Mouse (Mus musculus) left cerebral cortex, postnatal 4 days (tissue): ENCODE measurements at regions not wholly inside any gene's neighbourhood (a gene's known extent, or its start where the extent isn't known, plus 50 kb on each side); places are given as distances from the start of the nearest gene placed in this dataset.
"Not testable (repeated sequence)": the region's sequence is repeated elsewhere in the genome, so short reads cannot be mapped to it uniquely, and the experiment has no call there.

Experiments used
- DNase-seq: peaks from one replicate; pipeline ENCODE4 v3.0.0-alpha.2; 2022
- intact Hi-C: fragments of 180-260 bp; cut with DNase I; formaldehyde crosslinking; loops from one replicate; pipeline ENCODE4 v1.15.1; 2025

- intact Hi-C loops = no loop called here
- DNase-seq = no peak
Observed at GRCm38 (mm10) chr5:39337917-39338316, 417.4 kb downstream of the Hs3st1 start.

- intact Hi-C loops = no loop called here
- no peak for DNase-seq
Observed at GRCm38 (mm10) chr5:39336484-39336985, 418.7 kb downstream of the Hs3st1 start.

- DNase-seq = no peak
Observed at GRCm38 (mm10) chr5:39335321-39335720, 420.0 kb downstream of the Hs3st1 start.

DNA sequence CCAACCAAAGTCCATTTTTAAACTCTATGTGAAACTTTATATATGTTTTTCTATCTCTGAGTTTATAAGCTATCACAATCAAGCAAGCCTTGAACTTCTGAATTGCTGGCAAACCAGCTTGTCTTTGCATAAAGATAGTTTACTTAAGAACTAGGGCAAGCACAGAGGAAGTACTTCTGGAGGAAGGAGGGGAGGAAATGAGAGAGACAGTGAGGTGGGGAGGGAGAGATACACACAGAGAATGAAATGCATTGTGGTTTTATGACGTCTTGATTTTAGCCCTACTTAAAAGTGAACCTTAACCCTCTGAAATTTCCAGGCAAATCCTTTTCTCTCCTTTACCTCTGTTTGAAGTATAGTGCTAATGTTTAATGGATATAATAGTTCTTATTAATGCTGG, 421.0 kb downstream of the Hs3st1 start:
- intact Hi-C loops = no loop called here

More at GRCm38 (mm10) chr5:39335321-39335720, 420.0 kb downstream of the Hs3st1 start:
- intact Hi-C loops = no loop called here

GRCm38 (mm10) chr5:39325399-39325798, 429.9 kb downstream of the Hs3st1 start:
- intact Hi-C loops = no loop called here
- no peak for DNase-seq

More for the DNA sequence above, 421.0 kb downstream of the Hs3st1 start:
- no peak for DNase-seq

- intact Hi-C loops = no loop called here
- no peak for DNase-seq
Observed at GRCm38 (mm10) chr5:39316478-39316877, 438.8 kb downstream of the Hs3st1 start.

- intact Hi-C loops = no loop called here
- no peak for DNase-seq
Observed at GRCm38 (mm10) chr5:39311211-39311610, 434.6 kb upstream of the Clnk start.

DNA sequence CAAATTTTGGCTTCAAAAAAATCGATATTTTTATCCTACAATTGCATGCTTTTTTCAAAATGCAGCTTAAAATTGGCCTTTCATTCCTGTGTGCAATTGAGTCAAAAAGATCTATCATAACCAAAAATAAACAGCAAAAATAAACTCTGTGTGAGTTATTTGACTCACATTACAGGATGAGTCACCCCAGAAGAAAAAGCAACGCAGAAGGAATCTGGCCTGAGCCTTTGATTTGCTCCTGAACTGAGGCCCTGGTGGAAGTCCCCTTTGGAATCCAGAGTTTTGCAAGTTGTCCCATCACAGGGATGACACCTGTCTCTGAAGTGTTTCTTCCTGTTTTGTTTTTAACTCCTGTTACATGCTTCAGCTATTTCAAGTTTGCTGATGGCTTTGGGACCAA, 429.2 kb upstream of the Clnk start:
- intact Hi-C loops = no loop called here
- DNase-seq = no peak

DNA sequence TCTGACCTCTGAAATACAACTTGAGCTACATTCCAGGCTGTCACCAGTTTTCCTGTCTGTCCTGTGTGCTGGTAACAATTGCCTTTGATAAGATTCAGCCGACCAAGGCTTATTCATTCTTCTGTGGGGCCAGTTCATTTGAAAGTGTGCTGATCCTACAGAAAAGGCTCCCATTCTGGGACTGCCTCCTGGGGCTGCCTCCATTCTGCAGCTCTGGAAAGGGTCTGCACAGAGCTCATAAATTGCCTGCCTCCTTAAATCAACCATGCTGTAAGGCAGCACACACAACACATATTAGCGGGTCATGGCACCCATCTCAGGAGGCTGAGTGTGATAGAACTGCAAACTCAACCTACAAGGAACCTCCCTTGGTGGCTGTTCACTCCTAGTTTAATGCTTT, 416.2 kb upstream of the Clnk start:
- no peak for DNase-seq
- intact Hi-C loops = no loop called here

DNA sequence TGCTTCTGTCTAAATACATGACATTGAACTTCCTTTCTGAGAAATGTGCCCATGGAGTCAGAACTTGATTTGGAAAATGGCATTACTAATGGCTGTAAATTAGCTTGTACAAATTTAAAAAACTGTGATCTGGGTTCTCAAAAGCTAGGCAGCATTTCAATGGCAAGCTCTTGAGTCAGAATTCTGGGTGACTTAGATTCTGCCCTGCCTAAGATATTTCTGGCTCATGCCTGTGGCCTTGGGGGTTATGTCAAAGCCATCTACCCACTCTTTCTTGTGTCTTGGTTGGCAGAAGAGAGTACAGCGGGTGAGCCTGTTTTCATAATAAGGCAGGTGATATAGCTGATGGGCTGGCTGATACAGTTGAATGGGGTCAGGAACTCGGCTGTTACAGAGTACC, 404.4 kb upstream of the Clnk start:
- intact Hi-C loops = no loop called here
- DNase-seq = no peak

DNA sequence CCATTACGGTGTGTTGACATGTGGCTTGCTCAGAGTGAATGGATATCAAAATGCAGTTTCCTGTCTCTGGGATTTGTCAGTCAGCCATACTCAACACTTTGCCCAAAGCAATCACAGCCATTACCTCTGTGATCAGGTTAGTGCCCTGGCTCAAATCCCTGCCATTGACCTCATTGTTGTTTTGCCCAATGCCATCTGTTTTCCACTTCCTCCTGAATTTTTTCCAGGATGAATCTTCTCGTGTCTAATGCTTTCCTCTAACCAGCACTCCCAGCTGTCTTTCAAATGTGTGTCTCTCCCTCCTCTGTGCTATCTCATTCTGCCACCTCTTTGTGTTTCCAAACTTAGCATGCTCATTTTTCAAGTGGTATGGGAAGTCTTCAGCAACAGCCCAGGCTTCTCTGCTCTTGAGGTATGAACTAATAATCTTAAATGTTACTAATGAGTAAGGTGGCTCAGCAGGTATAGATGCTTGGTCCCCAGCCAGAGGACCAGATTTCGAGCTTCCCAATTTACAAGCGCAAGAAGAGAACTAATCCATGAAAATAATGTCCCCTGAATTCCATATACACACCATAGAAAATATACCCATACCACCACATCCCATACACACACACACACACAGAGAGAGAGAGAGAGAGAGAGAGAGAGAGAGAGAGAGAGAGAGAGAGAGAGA, 397.2 kb upstream of the Clnk start:
- intact Hi-C loops = no loop called here
- DNase-seq = no peak

- no peak for DNase-seq
- intact Hi-C loops = no loop called here
Observed at GRCm38 (mm10) chr5:39267106-39267505, 390.5 kb upstream of the Clnk start.

GRCm38 (mm10) chr5:39260721-39261190, 384.1 kb upstream of the Clnk start:
- DNase-seq = no peak
- intact Hi-C loops = no loop called here

- intact Hi-C loops = no loop called here
- no peak for DNase-seq
Observed at GRCm38 (mm10) chr5:39257745-39258144, 381.1 kb upstream of the Clnk start.

- no peak for DNase-seq
- intact Hi-C loops = no loop called here
Observed at GRCm38 (mm10) chr5:39252206-39252605, 375.6 kb upstream of the Clnk start.

DNA sequence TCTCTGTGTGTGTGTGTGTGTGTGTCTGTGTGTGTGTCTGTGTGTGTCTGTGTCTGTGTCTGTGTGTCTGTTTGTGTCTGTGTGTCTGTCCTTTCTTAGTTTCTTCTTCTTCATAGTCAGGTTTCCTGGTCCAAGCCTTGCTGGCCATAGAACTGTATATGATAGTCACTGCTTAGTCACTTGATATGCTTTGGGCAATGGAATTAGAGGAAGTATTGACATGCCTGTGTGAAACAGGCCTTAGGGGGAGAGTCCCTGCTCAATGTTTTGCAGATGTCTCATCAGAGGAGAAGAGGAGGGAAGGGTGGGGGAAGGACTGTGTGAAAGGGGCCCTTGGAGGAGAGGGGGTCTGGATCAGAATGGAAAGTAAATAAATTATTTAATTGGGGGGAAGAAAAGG, 374.4 kb upstream of the Clnk start:
- no peak for DNase-seq
- intact Hi-C loops = no loop called here

DNA sequence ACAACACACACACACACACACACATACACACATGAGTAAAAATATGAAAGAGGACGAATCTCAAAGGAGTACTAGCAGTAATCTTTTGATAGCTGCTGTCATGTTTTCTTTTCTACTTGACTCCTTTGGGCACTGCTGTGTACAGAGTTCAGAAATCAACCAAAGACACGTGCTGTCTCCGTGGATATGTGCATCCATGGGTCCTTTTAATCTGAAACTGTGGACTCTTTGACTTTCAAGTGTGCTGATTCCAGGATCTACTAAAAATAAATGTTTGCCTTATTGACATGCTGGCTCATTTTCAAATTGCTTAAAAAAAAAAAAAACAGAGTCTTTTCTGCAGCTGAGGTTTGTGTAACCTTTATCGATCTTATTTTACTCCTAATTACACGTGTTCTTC, 343.1 kb upstream of the Clnk start:
- intact Hi-C loops = no loop called here
- DNase-seq = no peak

DNA sequence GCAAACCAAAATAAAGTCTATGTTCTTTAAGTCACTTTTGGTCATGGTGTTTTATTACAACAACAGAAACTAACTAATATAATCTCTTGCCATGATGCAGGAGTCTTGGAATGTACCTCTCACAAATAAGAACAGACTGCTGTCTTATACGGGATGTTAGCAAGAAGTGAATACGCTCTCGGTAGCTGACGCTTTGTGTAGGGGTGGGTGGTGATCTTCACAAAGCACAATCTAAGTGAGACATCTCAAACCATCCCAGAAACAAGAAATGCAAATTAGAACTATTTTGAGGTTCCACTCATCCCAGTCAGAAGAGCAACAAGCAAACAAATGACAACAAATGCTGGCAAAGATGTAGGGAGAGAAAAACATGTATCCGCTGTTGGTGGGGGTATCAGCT, 339.7 kb upstream of the Clnk start:
- no peak for DNase-seq
- intact Hi-C loops = no loop called here

GRCm38 (mm10) chr5:39215016-39215415, 338.4 kb upstream of the Clnk start:
- DNase-seq = no peak
- intact Hi-C loops = no loop called here

DNA sequence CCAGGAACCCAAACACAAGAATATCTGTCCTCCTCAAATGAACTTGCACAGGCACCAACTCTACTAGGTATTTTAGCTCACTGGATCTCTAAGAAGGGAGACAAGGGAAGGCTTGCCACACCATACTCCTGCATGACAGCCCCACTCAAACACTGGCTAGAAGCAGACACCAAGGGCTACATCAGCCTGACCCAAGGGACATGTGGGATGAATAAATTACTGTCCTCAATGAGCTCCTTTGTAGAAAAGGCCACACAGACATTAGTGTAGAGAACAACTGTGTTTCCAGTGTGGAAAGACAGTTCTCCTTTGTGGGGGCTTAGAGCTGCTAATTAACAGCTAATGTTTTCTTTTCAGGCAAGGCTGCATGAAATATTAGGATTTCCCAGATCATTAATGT, 335.9 kb upstream of the Clnk start:
- DNase-seq = no peak
- intact Hi-C loops = no loop called here

DNA sequence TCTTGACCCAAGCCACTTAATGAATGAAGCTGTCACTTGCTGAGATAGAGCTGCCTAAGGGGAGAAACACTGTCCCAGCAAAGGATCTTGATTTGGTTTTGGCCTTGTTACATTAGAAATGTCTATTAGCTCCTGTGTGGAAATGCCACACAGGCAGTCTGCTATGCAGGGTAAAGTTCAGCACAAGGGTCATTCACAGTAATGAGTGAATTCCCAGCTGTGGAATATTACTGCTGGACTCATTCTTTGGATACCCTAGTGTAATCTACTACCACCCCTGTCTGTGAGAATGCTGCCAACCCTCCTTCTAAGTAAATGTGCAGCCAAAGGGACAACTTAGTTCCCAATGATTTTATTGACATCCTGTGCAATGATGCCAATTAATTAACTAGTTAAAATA, 322.2 kb upstream of the Clnk start:
- intact Hi-C loops = no loop called here
- DNase-seq = no peak

- intact Hi-C loops = not testable (repeated sequence)
Observed at GRCm38 (mm10) chr5:39191153-39191552, 314.5 kb upstream of the Clnk start.

More at GRCm38 (mm10) chr5:39191153-39191552, 314.5 kb upstream of the Clnk start:
- DNase-seq = not testable (repeated sequence)
